Mouse (Mus musculus): Measurements from ENCODE around the gene Rab27a.
"Not testable (repeated sequence)": the region's sequence is repeated elsewhere in the genome, so short reads cannot be mapped to it uniquely, and the experiment has no call there.

The Rab27a gene

DNA sequence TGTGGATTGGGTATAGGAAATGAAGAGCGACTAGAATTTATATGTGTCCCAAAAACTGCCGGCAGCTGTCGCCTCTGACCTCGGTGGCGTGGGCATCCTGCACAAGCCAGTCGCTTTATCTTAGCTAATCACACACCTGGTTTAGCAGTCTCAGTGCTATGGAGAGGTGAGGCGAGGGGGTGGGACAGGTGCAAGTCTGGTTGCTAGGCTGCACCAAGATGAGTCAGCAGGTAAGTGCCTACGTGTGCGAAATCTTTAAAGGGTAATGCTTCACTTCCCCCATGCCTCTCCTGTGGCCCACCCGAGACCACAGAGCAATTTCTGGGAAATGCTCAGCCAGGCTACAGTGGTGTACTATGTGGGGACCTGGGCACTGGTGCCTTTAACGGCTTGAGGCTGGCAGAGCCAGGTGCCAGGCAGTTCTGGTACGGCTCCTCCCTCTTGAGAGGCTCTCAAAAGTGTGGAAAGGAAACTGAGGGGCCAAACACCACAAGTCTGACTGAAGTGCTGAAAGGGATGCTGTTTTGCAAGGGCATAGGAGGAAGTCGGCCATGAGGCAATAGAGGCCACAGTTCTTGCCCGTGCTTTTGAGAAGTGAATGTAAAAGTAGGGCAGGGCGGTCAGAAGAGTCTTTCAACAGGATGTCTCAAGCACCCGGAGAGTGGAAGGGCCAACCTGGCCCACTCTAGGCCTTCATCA is 44.7 kb downstream of the Rab27a start:
- no peak for DNase-seq (ENCODE audit: low read depth, low spot score)

DNA sequence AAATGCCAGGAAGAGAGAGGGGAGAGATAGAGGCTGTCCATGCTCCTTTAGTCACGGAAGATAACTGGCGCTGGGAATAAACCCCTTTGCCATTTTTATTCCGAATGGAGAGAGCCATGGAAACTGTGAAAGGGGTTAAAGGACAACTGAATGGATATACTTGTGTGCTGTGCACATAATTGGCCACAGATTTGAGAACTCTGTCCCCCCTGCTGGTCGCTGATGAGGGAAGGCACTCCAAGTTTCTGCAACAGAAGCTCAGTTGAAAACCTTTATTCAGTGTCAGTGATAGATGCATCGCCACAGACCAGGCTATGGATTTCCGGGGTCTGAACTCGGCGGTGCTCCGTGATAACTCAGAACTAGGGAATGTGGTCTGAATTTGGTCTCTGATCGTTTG is 45.5 kb downstream of the Rab27a start:
- DNase-seq (ENCODE audit: low read depth, low spot score): no peak

DNA sequence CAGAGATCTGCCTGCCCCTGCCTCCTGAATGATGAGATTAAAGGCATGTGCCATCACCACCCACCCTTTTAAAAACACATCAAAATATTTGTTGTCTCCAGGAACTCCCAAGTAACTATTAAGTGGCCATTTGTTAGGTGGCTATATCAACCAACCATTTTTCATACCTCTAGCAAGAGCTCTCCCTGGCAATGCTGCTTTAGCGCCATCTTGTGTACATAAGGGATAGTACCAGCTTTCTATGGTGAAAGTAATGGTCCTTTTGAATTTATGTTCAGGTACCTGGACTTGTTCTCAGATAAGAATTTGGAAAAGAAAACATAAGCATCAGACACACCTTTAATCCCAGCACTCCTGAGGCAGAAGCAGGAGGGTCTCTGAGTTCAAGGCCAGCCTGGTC is 47.1 kb downstream of the Rab27a start:
- no peak for DNase-seq (ENCODE audit: low read depth, low spot score)

DNA sequence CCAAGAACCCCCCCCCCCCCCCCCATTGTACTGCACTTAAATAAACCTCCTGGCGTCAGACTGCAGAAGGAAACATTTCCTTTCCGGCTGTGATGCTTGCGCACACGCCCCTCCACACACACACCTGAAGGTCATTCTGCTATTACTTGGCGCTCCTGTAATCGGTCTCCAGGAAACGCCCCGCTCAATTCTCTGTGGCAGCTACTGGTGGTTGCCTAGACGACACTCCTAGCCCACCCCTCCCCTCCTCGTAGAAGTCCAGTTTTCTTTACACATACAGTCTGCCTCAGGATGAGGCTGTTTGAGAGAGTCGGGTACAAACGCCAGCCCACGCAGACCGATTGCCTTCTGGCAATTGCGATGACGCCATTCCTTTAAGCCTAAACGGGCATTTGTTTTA is 49.9 kb downstream of the Rab27a start:
- peak; percentile 26 for DNase-seq (ENCODE audit: low read depth, low spot score)

DNA sequence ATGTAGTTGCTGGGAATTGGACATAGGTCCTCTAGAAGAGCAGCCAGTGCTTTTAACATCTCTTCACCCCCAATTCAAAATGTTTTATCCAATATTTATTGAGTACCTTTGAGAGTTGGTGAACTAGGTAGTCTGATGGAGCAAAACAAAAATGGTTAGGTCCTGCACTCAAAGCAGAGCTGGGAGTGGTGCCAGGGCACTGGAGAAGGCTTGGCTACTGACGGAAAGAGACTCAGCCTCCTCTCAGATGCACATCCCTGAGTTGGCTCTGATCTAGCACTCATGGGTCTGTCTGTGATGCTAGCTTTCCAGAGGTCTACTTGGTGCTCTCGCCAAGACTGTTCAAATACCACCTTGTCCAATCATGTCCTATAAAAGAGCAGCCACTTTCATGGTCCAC is 53.2 kb downstream of the Rab27a start:
- DNase-seq (ENCODE audit: low read depth, low spot score): no peak

DNA sequence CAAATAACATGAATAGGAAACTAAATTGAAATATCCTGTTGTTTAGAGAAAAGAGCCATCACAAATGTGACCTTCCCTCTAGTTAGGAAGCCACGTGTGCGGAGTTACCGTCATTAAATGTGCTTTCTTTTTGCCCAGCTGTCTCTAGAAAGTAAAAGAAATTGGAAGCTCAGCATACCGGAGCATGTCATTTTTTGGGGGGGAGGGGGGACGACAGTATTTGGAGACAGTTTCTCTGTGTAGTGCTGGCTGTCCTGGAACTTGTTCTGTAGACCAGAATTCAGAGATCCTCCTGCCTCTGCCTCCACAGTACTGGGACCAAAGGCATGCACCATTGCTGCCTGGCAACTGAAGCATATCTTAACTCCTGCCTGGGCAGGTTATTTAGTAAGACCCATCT is 56.9 kb downstream of the Rab27a start, which contains the start of gene Khdc3:
Gene Khdc3 (plus strand): TSS at position 301 of the 400 bp plus-strand sequence.
- no peak for DNase-seq (ENCODE audit: low read depth, low spot score)

DNA sequence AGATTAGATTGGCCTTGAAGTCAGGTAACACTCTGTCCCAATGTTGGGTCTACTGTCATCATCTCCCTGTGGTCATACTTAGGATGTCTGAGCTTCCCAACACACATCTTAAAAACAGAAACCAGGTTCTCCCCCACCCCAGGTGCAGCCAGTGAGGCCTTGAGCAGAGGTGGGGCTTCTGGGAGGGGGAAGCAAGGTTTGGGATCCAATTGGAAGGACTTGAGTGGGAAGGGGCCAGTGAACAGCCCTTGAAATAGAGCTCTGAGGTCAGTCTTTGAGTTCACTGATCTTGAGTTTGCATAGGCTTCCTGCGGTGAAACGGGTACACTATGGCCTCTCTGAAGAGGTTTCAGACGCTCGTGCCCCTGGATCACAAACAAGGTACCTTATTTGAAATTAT is 57.5 kb downstream of the Rab27a start, which contains the start of gene Gm20509:
Gene Gm20509 (plus strand): TSS at position 290 of the 400 bp plus-strand sequence.
- DNase-seq (ENCODE audit: low read depth, low spot score): no peak

DNA sequence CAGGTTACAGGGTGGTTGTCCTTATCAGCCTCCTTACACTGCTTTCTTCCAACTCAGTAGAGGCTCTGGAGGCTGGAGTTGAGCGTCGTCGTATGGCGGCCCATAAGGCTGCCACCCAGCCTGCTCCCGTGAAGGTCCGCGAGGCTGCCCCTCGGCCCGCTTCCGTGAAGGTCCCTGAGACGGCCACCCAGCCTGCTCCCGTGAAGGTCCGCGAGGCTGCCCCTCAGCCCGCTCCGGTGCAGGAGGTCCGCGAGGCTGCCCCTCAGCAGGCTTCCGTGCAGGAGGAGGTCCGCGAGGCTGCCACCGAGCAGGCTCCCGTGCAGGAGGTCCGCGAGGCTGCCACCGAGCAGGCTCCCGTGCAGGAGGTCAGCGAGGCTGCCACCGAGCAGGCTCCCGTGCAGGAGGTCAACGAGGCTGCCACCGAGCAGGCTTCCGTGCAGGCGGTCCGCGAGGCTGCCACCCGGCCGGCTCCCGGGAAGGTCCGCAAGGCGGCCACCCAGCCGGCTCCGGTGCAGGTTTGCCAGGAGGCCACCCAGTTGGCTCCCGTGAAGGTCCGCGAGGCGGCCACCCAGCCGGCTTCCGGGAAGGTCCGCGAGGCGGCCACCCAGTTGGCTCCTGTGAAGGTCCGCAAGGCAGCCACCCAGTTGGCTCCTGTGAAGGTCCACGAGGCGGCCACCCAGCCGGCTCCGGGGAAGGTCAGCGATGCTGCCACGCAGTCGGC is 58.7 kb downstream of the Rab27a start:
- no peak for DNase-seq (ENCODE audit: low read depth, low spot score)

DNA sequence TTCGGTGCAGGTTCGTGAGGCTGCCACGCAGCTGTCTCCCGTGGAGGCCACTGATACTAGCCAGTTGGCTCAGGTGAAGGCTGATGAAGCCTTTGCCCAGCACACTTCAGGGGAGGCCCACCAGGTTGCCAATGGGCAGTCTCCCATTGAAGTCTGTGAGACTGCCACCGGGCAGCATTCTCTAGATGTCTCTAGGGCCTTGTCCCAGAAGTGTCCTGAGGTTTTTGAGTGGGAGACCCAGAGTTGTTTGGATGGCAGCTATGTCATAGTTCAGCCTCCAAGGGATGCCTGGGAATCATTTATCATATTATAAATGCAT is 59.2 kb downstream of the Rab27a start:
- DNase-seq (ENCODE audit: low read depth, low spot score): no peak

DNA sequence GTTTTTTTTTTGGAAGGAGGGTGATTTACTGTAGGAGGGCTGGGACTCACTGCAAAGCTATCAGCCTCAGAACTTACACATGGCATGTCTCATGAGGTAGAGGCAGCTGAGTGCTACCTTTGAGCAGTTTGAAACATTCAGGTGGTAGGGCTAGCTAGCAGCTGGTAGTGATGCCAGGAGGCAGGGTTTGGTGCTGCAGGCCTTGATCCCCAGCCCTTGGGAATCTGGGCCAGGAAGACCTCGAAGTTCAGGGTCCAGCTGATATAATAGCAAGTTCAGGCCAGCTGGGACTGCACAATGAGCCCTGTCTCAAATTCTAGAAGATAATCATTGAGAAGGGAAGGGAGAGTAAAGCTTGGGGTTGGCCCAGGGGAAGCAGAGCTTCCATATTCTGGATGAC is 60.5 kb downstream of the Rab27a start:
- no peak for DNase-seq (ENCODE audit: low read depth, low spot score)

DNA sequence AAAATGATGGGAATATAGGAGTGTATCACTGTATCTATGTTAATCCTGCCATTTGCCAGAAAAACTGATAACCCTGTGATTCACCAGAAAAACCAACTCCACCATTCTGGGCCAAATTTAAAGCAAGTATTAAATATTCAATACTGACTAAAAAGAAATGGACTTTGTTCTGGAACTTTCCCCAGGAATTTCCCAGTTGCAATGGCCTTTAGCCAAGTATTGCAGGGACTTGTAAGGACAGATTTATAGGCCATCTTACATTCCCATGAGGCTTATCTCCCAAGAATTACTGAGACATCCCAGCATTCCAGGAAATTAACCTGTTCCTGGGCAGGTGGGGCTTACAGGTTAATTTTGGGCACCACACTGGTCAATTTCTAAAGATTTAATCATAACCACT is 61.1 kb downstream of the Rab27a start:
- DNase-seq (ENCODE audit: low read depth, low spot score): no peak

DNA sequence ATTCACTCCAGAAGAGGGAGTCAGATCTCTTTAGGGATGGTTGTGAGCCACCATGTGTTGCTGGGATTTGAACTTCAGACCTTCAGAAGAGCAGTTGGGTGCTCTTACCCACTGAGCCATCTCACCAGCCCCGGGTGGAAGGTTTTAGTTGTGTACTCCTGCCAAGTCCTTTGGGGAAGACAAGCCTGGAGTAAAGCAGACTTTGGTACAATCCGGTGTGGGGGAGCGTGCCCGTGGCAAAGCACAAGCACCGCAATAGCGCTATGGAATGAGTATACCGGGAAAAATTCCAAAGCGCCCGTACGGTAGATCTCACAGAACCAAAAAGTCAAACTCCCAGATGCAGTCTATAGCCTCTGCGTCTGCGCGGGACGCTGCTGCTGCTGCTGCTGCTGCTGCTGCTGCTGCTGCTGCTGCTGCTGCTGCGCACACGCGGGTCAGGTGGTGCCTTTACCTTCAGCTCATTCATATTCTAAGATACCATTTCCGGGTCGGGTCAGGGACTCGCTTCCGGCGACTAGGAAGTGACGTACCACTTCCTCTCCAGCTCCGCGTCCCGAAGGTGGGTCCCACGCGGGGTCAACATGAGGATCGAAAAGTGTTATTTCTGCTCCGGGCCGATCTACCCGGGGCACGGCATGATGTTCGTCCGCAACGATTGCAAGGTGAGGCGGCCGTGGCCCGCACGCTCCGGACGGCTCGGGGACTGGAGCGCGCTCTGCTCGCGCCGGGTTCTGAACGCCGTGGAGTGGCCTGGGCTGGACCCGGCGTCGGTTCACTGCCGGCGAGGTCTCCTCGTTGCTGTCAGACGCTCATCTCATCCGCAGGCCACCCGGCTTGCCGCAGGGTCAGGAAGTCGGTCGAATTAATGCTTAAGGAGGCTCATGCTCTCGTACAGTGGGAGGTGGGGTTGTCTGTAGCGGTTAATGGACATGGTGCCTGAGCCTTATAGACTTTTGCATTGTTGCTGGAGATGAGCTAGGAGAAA is 68.6 kb downstream of the Rab27a start, which contains the start of gene Rsl24d1:
Gene Rsl24d1 (plus strand): TSS at position 508 of the 988 bp plus-strand sequence.
- peak; percentile 90 for DNase-seq (ENCODE audit: low read depth, low spot score)

DNA sequence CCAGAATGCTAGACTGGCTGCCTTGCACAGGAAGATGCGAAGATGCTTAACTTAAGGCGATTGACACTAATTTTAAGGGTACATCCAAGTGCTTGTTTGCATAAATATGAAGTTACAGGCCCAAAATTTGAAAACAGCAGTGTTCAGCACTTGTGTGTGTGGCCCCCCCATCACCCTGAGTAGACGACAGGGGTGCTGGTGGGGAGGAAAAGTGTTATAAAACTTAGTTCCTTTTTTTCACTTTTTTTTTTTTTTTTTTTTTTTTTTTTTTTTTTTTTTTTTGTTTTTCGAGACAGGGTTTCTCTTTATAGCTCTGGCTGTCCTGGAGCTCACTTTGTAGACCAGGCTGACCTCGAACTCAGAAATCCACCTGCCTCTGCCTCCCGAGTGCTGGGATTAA is 72.0 kb downstream of the Rab27a start:
- not testable (repeated sequence) for DNase-seq (ENCODE audit: low read depth, low spot score)

DNA sequence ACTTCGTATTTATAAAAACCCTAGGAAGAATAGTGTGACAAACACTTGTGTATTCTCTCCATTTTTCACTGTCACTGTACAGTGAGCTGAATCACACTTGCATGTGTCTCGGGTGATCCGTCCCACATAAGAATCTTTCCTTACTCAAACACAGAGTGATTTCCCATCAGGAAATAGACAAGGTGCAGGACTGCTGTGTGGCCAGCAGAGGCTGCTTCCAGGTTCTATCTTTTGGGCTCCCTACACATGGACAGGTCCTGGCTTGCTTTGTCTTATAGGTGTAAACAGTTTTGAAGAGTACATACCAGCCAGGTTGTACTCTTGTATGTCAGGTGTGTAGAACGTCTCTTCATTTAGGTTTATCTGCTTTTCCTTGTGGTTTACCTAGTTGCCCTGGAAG is 73.4 kb downstream of the Rab27a start:
- DNase-seq (ENCODE audit: low read depth, low spot score): no peak

DNA sequence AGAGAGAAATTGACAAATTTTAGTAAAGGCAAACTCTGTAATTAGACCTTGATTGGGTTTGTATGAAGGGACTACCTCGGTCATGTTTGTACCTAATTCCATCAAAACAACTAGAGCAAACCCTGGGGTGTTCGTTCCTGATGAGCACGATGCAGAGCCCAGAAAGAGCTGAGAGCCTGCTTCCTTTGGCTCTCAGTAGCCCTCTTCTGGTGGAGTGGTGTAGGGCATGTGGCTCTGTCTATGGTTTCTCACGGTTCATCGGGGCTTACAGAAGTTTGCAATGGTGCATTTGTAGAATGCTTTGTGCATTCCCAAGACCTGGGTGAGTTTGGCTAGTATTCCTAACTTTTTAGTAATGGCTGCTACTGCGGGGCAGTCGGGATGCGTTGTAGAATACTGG is 77.1 kb downstream of the Rab27a start:
- DNase-seq (ENCODE audit: low read depth, low spot score): no peak

DNA sequence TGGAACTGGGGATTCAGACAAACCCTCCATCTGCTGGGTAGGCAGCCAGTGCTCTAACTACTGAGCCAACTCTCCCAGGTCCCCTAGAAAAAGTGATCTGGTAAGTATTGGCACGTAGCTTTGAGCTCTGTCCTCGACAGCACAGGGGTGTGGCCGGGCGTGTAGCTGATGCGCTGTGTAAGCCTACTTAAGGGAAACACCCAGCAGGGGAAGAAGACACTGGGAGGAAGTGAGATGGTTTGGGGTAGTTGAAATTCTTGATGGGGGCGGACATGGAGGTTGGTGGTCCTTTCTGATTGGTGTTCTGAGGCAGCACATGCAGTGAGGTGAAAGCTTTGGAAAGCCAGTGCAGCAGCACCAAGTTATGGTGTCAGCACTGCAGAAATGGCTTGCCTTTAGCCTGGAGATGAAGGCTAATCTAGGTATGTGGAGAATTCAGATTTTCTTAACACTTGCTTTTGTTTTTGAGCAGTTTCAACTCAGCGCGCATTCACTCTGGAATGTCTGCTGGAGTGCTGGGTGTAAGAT is 80.5 kb downstream of the Rab27a start:
- no peak for DNase-seq (ENCODE audit: low read depth, low spot score)

DNA sequence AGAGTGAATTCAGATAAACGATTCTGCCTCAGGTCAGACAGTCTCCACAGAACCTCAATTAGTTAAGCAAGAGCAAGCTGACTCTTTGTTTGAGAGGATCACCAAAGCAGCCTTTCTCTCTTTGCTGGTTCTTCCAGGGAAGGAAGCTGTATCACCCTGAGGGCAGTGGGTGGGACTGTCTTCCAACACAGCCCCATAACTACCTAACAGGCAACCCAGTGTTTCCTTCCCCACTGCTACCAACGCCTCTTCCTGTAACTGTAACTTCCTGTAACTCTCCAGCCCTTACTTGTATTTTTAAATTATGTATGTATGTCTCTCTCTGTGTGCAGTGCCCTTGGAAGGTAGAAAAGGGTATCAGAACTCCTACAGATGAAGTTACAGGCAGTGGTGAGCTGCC is 82.8 kb downstream of the Rab27a start:
- DNase-seq (ENCODE audit: low read depth, low spot score): no peak

DNA sequence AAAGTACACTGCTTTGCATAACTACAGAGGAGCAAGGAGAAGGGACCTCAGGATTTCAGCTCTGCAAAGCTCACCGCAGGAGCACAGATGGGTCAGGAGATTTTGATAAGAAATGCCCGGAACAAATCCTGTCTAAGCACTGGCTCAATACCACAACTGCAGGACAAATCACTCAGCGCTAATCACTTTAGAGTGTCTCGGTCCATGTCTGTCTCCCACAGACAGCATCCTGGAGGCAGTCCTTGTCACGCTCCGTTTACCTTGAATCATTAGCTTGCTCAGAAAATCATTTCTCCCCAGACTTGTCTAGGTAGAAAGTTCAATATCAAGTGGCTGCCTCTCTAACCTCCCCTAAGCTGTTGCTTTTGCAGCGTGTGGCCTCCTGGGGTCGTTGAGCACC is 85.2 kb downstream of the Rab27a start:
- DNase-seq (ENCODE audit: low read depth, low spot score): no peak

DNA sequence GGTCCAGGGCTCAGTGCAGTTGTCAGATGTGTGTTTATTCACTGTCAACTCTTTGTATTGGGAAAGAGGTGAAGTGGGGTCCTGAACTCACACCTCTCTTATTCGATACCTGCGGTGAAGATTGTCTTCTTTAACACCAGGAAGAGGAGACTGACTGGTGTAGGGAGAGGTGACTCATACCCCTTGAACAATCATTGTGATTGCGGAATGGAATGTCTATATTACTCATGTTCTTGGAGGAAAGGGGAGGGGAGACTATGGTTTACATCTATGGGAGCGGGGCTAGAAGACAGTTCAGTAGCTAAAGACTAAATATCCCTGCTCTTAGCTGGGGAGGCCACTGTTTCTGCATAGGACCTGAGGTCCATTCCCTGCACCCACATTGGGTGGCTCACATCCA is 85.9 kb downstream of the Rab27a start:
- DNase-seq (ENCODE audit: low read depth, low spot score): no peak

DNA sequence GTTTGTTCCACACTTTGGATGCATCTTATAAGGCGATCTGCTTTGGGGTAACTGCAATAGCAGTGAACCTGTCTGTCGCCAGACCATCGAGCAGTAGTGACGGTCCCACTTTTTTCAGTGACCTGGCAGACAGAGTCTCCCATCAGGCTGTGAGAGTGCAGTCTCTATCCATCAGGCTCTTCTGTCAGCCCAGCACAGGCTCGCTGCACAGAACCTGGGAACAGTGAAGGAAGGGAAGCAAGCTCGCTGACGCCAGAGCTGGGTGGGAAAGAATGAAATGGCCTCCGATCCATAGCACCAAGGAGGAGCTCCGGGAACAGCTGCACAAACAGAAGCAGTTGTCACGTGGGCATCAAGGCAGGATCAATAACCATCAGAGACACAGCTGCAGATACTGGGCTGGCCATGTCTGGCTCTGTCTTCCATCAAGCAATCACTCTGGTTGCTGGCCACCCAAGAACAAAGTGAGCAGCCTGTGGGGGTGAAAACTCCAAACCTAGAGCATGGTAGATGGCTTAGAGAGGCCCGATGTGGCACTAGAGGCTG is 92.8 kb downstream of the Rab27a start:
- no peak for DNase-seq (ENCODE audit: low read depth, low spot score)
